Mouse (Mus musculus) testis, postnatal 10 days (tissue): ENCODE data around the gene Dstyk.

Experiments
- DNase-seq: peaks from one replicate; pipeline ENCODE4 v3.0.0; 2021; ENCODE audit warnings: low spot score

The Dstyk gene

DNA sequence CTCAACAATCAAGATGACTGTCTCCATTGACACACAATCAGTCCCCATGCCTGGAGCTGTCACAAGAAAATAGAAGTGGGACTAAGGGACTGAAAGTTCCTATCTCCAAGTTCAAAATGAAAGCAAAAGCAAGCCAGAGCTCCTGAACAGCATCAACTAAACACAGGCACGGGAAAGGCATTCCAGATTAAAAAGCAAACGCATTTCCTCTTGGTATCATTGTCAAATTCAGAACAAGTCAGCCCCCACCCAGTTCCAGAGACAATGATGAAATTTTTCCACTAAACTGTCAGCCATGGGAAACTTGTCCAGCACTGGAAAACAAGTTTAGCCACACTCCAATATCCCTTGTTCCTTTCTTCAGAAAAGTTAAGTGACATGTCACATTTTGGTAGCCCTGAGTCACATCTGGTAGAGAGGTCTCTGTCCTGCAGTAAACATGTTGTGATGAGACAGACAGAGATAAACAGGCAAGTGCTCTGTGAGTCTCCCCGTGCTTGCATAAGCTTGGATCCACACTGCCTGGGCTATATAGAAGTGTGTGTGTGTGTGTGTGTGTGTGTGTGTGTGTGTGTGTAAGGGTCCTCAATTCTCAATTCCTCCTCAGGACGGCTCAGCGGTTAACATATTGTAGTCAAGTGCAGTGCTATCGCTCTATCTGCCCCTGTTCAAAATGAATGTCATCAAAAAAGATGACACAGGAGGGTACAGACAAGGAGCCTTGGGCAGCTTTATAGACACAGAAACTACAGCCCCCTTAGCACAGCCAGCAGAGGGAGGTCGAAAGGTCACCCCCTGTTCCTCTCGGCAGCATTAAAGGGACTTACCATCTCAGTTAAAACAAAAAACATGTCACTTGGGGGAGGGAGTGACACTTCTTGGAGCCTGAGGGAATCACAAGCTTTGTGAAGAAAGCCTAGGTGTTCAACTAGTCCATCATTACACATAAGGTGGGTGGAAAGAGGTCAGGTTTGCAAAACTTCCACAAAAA, 28.2 kb upstream of the Dstyk start:
- no peak for DNase-seq

DNA sequence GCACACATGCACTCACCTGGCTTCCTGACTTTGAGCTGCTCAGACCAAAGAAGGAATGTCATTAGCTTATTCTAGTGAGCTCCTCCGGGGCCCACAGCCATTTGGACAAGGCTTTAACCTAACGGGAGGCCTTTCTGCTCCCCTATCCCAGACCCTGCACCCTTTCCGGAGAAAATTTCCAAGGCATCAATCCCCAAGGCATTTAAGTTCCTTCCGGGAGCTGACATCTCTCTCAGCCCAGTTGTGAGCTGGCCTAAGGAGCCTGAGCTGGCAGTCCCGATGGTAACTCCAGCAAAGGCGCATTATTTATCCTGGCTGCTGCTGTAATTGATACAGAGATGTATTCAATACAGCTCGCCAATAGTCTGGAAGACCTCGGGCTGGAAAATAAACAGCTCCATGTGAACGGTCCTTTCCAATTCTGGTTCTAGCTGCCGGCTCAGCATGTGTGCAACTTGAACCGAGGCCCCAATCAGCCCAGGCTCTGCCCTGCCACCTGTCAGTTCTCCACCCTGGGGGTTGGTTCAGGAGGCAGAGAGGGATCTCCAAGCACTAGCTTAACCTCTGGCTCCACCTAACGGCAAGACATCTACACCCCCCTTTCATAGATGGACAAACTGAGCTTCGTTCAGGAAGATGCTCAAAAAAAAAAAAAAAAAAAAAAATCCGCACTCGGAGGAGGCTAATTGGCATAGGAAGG, 27.3 kb upstream of the Dstyk start:
- DNase-seq = no peak

DNA sequence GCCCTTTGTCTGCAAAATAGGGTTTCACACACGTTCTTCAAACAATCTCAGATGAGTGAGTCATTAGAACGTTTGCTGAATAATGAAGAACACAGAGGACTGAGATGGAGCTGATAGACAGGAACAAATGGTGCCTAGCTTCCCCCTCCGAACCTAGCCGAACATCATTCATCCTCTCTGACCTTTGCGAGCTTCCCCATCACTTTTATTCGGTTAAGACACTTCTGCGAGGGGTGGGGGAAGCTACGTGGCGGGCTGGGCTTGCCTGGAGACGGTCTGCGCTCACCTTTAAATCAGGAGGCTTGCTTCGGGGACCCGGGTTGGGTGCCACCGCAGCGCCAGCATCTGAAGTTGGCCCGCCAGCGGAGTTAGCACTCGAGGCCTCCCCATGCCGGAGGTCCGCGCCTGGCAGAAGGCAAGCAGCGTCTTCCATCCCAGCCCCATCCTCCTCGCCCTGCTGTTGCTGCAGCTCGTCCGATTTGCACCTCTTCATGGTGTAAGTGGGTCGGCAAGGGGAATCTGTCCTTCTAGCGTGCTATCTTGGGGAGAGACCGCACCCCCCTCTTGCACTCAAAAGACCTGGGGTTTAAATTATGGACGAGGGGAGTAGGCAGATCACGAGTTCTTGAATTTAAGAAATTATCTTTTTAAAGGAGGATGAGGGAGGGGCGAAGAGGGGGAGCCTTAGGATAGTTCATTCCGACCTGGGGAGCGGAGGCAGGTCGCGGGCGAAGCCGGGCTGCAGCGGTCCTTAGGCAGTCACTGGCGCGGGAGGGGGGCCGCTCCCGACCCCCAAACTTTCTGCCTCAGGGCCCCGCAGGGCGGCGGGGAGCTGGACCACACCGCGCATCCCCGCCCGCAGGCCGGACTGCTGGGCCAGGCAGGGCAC, 26.4 kb upstream of the Dstyk start, which contains the start of gene Tmcc2:
Gene Tmcc2 (minus strand): TSS at position 591 of the 889 bp plus-strand sequence.
- DNase-seq = no peak

DNA sequence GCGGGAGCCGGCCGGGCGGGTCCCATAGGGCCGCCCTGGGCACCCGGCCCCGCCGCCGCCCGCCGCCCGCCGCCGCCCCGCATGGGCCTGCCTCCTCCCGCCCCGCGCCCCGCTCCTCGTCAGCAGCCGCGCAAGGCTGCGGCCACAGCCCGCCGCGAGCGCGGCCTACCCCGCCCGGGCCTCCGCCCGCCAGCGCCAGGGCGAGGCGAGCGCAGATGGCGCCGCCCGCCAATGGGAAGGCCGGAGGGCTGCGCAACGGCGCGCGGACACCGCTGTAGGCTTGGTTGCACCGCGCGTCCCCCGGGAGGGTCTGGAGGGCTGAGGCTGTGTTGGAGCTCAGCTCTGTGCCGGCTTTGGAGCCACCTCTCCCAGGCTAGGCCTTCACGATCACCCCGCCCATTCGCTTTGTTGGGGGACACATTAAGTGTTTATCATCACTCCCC, 25.8 kb upstream of the Dstyk start:
- DNase-seq = peak; percentile 78

DNA sequence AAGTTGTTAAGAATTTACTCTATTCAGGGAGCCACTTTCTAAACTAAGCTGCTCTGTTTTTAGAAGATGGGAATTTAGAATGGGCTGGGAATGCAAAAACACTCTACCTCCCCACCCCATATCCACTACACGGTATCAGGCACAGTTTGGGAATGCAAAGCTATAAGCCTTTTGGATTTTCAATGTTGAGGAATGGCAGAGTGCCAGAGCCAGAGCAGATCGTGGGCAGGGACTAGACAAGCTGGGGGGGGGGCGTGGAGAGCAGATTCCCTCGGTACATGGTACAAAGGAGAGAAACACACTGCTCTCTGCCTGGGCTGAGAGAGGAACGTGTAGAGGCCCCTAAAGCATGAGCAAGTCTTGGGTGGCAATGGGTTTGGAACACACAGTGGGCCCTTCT, 24.5 kb upstream of the Dstyk start:
- DNase-seq = no peak

DNA sequence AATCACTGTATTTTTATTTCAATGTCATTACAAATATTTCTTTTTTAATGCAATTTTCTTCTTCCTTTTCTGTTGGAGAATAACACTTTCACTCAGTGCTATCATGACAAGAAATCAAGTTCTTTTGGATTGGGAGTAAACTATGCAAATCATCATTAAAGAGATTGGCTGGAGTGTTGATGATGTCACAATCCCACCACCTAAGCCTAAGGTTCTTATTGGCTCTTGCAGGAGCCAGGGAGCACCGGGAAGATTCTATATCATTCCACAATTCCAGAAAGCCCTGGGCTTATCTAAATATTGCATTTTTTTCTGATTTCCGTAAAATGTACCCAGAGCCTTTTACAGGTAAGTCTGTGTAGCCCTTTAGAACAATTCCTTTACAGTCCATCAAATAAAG, 20.6 kb upstream of the Dstyk start:
- no peak for DNase-seq

DNA sequence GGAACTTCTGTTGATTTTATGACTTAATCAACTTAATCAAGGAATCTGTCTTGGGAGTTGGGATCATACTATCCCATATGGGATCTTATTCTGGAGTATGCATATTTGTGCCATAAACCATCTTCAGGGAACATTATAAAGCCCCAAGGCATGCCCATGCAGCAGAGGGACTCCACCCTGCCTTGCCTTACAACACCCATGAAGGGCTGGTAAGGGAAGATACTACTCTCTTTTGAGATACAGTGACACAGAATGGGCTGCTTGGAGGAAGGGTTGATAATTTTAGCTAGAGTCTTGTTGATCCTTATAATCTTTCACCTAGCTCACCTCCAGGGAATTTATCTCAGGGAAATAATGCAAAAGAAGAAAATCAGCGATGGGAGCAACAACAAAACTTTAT, 16.8 kb upstream of the Dstyk start:
- no peak for DNase-seq

DNA sequence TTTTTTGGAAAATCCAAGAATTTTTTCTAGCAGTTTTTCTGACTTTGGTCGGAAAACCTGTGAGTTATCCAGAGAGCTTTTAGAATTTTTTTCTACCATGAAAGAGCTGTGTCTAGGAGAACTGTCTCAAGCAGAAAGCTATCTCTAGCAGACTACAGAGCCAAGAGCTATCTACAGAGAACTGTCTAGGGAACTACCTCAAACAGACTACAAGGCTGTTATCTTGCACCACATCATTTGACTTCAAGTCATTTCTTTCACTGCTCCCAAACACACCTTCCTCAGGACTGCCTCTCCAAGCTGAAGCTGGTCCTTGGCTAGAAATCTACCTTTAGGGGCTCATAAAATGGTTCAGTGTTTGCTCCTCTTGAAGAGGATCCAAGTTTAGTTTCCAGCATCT, 15.5 kb upstream of the Dstyk start:
- no peak for DNase-seq

DNA sequence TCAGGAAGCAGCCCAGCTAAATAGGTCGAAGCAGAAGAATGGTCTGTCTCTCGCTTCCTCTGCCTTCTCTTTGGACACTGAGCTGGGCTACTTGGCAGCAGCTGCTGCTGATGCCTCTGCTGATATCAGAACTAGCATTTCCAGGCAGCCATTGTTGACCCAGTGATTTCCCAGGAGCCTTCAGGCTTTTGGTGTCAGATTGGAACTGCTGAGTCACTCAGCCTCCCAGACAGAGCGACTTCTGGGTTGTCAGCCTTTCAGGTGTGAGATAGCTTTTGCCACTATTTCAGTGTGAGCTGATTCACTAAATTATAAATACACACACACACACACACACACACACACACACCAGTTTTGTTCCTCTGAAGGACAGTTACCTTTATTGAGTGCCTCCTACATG, 6.7 kb upstream of the Dstyk start:
- no peak for DNase-seq

DNA sequence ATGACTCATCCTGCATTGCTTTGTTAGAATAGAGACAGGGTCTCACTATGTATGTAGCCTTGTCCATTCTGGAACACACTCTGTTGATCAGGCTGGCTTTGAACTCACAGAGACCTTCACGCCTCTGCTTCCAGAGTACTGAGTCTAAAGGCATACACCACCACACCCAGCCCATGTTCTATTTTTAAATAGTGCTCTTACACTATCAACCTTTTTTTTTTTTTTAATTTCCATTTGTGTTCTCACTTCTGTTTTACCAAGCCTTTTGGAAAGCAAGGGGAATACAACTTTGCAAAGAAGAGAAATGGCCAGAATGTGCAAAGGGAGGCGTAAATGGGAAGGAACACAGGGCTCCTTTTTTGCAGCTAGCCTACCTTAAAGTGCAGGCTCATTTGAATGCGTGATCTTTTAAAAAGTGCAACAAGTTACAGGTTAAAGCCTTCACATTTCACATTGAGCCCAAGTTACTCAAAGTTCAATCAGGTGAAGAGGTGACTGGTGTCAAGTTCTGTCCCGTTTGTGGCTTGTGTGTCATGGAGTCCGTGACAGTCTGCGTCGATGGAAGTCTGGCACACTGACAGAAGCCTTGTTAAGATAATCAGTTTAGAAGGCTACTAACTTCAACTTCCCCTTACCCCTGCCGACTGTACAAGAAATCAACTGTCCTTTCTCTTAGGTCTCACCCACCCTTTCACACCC, 962 bp upstream of the Dstyk start:
- DNase-seq = no peak

DNA sequence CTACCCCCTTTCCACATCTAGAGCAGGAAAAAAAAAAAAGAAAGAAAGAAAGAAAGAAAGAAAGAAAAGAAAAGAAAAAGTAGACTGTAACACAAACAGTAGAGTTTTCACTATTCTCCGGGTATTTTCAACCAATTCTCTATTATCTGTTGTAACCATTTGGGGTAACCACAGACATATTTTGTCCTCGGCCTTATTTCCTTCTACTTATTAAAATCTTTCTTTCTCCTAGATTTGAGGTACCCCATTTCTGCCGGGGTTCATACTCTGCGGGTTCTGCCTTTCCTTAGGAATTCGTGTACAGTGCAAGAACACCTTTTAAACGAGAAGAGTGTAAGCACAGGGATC, 438 bp upstream of the Dstyk start:
- no peak for DNase-seq

DNA sequence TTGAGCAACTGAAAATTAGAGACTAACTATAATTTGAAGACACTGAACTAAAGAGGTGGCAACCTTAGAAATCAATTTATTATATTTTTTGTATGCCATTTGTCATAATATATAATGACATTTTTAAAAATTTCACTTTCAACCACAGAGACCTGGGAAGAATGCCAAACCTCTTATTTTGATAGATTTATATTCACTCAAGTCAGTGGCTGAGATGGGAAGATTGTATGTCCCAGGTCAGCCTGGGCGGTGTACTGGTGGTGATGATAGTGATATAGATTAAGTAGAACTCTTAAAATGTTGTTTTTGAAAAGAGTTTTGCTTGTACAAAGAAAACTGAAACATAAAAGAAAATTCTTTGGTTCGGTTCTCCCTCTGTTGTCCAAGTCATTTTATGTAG, 2.9 kb downstream of the Dstyk start:
- DNase-seq = no peak

DNA sequence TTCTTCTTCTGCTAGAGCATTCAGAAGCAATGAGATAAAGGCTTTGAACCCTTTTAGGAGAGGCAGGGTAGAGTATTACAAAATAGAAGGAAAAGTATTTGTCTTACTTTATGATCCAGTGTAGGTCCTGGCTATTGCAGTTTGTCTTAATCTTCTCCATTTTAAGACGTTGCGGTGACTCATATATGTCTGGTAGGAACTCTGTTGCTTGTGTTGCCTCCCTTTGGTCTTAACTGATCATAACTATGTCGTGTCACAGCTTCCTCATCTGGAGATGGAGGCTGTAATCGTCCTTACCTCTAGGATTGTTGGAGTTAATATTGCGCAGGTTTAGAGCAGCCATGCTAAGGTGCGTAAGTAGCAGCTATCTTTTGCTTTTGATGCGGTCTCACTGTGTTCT, 3.3 kb downstream of the Dstyk start:
- no peak for DNase-seq

DNA sequence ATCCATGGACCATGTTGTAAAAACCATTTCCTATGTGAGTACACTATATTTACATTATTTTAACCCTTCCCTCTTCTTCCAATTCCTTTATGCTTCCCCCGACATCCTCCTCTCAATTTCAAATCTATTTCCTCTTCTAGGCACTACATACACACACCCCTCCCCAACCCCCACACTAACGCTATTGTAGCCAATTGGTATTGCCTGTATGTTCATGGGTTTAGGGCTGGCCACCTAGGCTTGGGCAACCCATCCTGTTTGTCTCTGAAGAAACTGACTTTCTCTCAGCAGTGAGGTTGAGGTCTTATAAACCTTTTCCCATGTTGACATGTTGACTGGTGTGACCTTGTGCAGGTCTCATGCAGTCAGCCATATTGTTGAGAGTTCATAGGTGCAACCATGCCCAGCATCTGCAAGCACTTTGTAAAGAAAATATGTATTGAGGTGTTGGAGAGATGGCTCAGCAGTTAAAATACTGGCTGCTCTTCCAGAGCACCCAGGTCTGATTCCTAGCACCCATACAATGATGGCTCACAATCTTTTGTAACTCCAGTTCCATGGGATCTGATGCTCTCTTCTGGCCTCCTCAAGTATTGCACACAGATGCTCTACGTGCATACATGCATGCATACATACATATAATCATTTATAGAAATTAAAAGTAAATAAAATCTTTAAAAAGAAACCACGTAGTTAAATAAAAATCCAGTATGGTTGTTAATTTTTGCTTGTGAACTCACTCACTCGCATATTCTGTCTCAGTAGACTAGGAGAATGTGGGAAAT, 5.7 kb downstream of the Dstyk start:
- no peak for DNase-seq

DNA sequence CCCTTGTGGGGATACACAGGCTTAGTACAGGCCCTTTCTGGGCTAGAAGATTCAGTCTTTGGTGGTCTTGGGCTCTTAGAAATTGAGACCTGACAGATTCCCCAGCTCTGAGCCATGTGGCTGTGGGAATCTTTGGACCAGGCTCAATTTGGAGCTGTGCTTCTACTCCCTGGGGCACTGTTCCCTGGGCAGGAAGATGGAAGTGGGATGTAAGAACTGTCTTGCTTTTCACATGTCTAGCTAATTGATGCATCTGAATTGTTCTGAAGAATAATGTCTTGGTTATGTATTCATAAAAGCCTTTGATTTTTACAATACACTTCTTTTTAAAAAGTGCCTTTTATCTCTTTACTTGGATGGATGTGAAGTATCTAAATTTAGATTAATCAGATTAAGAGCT, 8.2 kb downstream of the Dstyk start:
- no peak for DNase-seq

DNA sequence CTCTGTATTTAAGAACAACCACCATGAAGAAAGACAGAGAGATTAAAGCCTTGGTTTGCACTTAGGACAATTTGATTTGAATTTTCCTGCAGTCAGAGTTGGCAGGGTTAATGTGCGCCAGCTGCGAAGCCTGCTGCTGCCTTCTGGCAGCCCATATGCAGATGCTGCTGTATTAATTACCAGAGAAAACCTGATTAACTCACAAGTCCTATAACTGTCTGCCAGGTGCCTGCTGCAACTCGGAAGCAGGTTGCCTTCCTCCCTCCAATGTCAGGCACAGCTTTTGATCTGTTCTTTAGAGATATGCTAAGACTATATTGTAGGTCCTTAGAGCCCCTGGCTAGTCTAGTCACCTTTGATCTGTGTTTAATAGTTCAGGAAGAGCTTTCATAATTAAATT, 13.5 kb downstream of the Dstyk start:
- no peak for DNase-seq

DNA sequence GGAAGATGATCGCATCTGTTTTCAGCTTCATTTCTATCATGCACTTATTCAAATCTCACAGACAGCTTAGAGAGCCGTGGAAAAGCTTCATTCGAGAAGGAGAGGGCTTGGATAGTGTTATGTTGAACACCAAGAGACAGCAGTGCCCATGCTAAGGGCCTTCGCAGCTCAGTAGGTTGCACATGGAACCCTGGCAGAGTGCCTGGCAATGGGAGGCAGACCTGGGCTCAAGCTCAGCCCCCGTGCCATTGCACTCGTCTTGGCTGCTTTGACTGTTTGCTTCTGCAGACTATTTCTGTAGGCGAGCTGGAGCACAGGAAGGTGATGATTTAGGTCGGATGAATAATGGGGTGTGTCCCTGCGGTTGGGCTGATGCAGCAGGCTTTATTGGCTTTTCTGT, 14.4 kb downstream of the Dstyk start:
- peak; percentile 53 for DNase-seq

DNA sequence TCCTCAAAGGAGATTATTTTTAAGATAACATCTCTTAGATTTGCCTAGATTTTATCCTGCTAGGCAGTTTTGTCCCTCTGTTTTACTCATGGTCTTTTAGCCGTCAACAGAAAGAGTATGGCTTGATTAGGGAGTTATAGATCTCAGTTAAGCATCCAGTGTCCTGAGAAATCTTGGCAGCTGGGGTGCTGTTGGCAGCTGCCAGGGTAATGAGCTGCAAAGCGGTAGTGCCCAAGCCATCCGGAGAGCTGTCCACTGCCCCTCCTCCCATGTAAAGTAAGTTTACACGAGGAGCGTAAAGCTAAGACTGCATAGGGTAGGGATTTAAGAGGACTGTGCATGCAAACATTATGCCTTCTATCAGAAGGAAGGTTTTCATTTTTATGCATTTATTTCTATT, 16.0 kb downstream of the Dstyk start:
- DNase-seq = no peak

DNA sequence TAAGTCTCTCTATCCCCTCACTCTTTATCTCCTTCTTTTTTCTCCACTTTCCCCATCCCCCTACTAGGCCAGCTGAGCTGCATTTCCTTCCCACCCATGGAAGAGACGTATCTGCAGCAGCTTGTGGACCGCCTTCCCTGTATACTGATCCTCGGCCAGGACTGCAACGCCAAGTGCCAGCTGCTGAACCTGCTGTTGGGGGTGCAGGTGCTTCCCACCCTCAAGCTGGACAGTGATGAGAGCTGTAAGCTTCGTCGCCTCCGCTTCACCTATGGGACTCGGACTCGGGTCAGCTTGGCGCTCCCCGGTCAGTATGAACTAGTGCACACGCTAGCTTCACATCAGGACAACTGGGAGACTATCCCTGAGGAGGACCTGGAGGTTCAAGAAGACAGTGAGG, 16.7 kb downstream of the Dstyk start:
- DNase-seq = no peak

DNA sequence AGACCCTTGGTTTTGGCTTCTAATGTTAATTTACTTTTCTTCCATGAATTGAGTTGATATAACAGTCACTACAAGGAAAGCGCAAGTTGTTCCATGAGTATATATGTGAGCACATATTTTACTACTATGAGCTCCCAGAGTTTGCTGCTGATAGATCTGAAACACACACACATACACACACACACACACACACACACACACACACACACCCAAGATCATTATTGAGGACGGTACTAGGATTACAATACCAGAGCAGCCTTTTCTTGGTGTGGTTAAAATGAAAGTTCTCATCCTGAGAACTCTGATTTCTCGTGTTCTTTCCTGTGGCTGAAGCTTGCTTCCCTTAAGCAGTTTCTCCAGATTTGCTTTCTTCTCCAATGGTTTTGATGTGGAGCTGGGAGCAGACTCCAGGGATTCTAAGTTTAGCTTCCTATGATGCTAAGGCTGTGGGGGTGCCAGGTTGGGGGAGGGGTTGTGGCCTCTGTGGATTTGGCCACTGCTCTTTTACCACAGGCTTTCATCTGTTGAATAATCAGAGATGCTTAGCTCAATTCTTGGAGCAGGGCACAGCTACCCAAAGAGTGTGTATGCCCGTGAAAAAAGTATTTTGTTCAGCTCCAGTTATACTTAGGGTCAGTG, 19.1 kb downstream of the Dstyk start:
- no peak for DNase-seq
